Mouse (Mus musculus) skeletal muscle tissue, adult 2 months (tissue): ENCODE measurements around the gene Scn8a.

Experiments used
- DNase-seq: peaks from one replicate; pipeline ENCODE4 v3.0.0-alpha.2; 2012; ENCODE audit warnings: low read depth, low spot score

The Scn8a gene

GRCm38 (mm10) chr15:101069641-101070190 lies 200.1 kb downstream of the Scn8a start:
- DNase-seq: no peak

DNA sequence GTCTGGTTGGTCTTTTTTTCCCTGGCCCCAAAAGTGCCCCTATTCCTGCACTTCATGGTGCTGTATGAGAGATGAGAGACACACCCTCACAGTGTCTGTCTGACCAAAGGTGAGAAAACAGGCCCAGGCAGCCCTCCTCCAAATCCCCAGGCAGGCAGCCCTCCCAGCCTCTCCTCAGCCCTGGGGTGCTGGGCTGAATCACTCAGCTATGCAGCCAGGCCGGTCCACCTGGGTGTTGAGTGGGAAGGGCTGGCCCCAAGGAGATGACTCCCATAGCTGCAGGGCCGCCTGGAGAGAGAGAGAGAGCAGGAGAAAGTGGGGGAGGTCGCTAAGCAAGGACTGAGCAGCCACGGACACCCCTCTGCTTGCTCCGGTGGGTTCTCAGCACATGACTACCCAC lies 201.1 kb downstream of the Scn8a start:
- no peak for DNase-seq

DNA sequence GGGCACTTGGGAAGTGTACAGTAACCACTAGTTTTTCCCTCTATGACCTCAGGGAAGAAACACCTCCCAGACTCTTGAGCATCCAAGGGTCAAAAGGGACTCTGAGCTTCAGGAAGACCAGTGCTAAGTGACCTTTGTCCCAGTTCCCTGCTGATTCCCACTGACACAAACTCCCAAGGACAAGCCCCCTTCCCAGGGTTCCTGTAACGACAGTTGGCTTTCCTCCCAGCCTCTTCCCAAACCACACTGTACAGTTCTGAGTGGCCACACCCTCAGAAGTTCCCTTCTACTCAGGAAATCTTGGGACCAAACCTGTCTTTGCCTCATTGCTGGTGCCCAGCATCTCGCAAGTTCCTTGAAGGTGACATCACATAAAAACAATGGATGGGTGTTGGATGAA lies 203.1 kb downstream of the Scn8a start:
- DNase-seq: no peak

- no peak for DNase-seq
Observed at GRCm38 (mm10) chr15:101074067-101074466, 204.4 kb downstream of the Scn8a start.

- DNase-seq: no peak
Observed at GRCm38 (mm10) chr15:101075150-101075549, 205.5 kb downstream of the Scn8a start.

- no peak for DNase-seq
Observed at GRCm38 (mm10) chr15:101075656-101076055, 206.0 kb downstream of the Scn8a start.

- DNase-seq: no peak
Observed at GRCm38 (mm10) chr15:101076071-101077000, 206.7 kb downstream of the Scn8a start.

- DNase-seq: no peak
Observed at GRCm38 (mm10) chr15:101077001-101077812, 207.5 kb downstream of the Scn8a start.

GRCm38 (mm10) chr15:101077813-101078730 lies 208.4 kb downstream of the Scn8a start, which contains the start of gene Fignl2:
Fignl2 (minus strand) TSS chr15:101078567.
- no peak for DNase-seq

GRCm38 (mm10) chr15:101078731-101079156 lies 209.1 kb downstream of the Scn8a start:
- DNase-seq: peak; percentile 82

GRCm38 (mm10) chr15:101080031-101080520 lies 210.4 kb downstream of the Scn8a start:
- no peak for DNase-seq

GRCm38 (mm10) chr15:101081035-101081548 lies 211.4 kb downstream of the Scn8a start:
- DNase-seq: peak; percentile 23

DNA sequence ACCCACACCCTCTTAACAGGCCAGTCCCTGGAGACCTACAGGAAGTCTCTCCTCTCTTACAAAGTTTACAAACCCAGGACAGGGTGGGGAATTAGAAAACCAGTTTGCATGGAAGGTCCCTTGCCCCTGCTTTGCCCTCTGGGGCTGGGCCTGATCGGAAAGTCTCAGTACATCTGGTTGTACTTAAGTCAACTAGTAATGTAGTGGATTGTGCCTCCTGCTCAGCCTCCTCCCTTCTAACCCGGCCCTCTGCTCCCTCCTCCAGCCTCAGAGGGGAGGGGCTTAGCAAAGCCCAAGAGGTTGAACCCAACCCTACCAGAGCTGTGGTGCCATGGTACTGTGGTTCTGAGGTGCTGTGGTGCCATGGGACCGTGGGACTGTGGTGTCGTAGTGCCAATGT lies 212.6 kb downstream of the Scn8a start:
- DNase-seq: peak; percentile 43

- no peak for DNase-seq
Observed at GRCm38 (mm10) chr15:101084499-101084898, 214.8 kb downstream of the Scn8a start.

DNA sequence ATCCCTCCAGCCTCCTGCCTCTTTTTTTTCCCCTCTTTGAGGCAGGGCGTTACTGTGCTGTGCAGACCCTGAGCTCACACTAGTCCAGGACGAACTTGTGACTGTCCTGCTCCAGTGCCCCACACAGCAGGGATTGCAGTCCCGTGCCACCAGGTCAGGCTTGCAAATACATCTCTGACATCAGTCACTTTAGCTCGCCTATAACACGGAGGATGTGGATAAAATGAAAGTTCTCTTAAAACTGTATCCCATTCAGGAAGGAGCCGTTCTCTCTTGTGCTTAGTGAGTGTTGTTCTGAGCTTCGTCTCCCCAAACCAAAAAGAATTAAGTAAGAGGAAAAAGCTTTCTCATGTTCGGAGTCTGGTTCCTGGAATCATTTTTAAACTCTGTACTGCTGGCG lies 216.8 kb downstream of the Scn8a start:
- no peak for DNase-seq

DNA sequence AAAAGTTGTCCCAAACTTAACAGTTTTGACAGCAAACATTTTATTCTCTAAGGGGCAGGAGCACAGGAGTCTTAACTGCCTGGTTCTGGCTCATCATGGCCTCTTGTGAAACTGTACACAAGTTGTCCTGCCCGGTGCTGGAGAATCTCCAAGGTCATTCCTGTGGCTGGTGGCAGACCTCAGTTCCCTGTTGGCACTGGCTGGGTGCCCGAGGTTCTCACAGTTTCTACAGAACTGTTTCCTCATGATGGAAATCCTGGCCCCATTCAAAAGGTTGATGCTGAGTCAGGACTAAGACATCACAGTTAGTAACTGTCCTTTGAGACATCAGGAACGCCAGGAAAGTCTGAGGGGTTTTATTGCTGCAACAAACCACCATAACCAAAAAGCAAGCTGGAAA lies 217.3 kb downstream of the Scn8a start:
- DNase-seq: peak; percentile 87

GRCm38 (mm10) chr15:101088291-101088690 lies 218.6 kb downstream of the Scn8a start:
- DNase-seq: no peak

- no peak for DNase-seq
Observed at GRCm38 (mm10) chr15:101091551-101091950, 221.9 kb downstream of the Scn8a start.

DNA sequence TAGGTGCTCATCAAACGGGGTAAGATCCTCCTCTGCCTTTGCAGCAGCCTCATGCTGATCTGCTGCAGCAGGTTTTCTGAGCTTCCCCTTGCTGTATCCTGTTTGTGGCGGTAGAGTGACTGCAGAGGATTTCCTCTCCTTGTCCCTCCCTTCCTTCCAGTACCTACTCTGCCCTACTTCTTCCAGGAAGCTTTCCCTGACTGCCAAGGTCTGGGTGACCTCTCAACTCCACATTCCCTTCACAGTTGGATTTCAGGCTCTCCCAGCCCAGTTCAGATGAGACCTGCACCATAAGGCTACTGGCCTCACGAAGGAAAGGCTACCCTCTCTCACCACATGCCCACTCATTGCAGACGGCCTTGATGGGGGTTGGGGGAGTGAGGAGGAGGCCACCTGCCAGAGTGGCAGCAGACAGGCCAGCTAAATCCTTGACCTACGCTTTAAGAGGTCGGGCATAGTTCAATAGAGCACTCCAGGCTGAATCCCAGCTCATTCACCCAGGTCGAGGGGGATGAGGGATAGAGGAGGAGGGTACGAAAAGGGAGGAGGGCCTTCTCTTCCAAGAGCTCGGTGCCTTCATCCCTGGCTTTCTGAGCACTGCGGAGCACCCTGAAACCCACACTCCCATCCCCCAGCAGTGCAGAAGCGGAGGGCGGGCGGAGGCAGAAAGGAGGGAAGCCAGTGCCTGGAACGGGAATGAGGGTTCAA lies 222.6 kb downstream of the Scn8a start:
- no peak for DNase-seq
